Mouse (Mus musculus) E14TG2a.4 (cell line): ENCODE data around the gene Deup1.

ENCODE experiments used
- CTCF ChIP-seq: conservative IDR thresholded peaks from 2 replicates; pipeline ENCODE4 v1.5.1; 2014; ENCODE audit warnings: low read length
- NANOG ChIP-seq: IDR thresholded peaks from 2 replicates; pipeline ENCODE4 v1.6.1; 2014; ENCODE audit warnings: borderline replicate concordance, low read length, mixed read lengths
- POU5F1 ChIP-seq: IDR thresholded peaks from 2 replicates; pipeline ENCODE4 v1.6.1; 2014; ENCODE audit warnings: low read length, borderline replicate concordance

GRCm38 (mm10) chr9:15562353-15562752 is 65.4 kb downstream of the Deup1 start:
- TF ChIP-seq CTCF (no peak), POU5F1 (no peak), NANOG (no peak)
